Mouse (Mus musculus) gastrocnemius, adult 18-20 months (tissue): ENCODE measurements around the gene 6030468B19Rik. TPM values are rescaled to one million over a fixed set of nuclear protein-coding genes. Genes with fewer than 3 reads are reported as not detected.

ENCODE experiments used
- DNase-seq: peaks from one replicate; pipeline ENCODE4 v3.0.0; 2021; ENCODE audit warnings: low spot score
- long read RNA-seq, 2 experiments: library from polyadenylated mRNA; stranded (forward); transcript quantifications; one replicate each; pipeline ENCODE4 v2.0.0; 2021
- total RNA-seq, 2 experiments: library from RNA; stranded (reverse); gene quantifications; 2 replicates each; pipeline ENCODE4 v1.2.3; 2021

6030468B19Rik gene
- not detected for total RNA-seq
- long read RNA-seq, experiment 1, result 0 reads
- long read RNA-seq, experiment 2, result 0 reads

- DNase-seq, result no peak
Measured at GRCm38 (mm10) chr11:117797511-117798159, at the start of gene 6030468B19Rik. Gene 6030468B19Rik, plus strand, starts transcription at chr11:117797660.

GRCm38 (mm10) chr11:117748628-117749027 lies 48.8 kb upstream of the 6030468B19Rik start:
- DNase-seq, result peak; percentile 23

GRCm38 (mm10) chr11:117749414-117749813 lies 48.0 kb upstream of the 6030468B19Rik start:
- DNase-seq, result peak; percentile 40

GRCm38 (mm10) chr11:117751544-117751943 lies 45.9 kb upstream of the 6030468B19Rik start:
- DNase-seq, result no peak

- DNase-seq, result no peak
Measured at GRCm38 (mm10) chr11:117755891-117756290, 41.6 kb upstream of the 6030468B19Rik start.

- peak; percentile 64 for DNase-seq
Measured at GRCm38 (mm10) chr11:117759267-117759666, 38.2 kb upstream of the 6030468B19Rik start.

GRCm38 (mm10) chr11:117760374-117761119 lies 36.9 kb upstream of the 6030468B19Rik start:
- no peak for DNase-seq

GRCm38 (mm10) chr11:117761801-117762200 lies 35.7 kb upstream of the 6030468B19Rik start:
- no peak for DNase-seq

- no peak for DNase-seq
Measured at GRCm38 (mm10) chr11:117762246-117762645, 35.2 kb upstream of the 6030468B19Rik start.

GRCm38 (mm10) chr11:117764319-117764718 lies 33.1 kb upstream of the 6030468B19Rik start:
- no peak for DNase-seq

- no peak for DNase-seq
Measured at GRCm38 (mm10) chr11:117765361-117765760, 32.1 kb upstream of the 6030468B19Rik start.

GRCm38 (mm10) chr11:117766275-117766674 lies 31.2 kb upstream of the 6030468B19Rik start:
- DNase-seq, result no peak

GRCm38 (mm10) chr11:117768725-117769682 lies 28.5 kb upstream of the 6030468B19Rik start:
- DNase-seq, result no peak

GRCm38 (mm10) chr11:117769683-117770047 lies 27.8 kb upstream of the 6030468B19Rik start:
- DNase-seq, result no peak

- no peak for DNase-seq
Measured at GRCm38 (mm10) chr11:117770407-117770806, 27.1 kb upstream of the 6030468B19Rik start.

GRCm38 (mm10) chr11:117772352-117772751 lies 25.1 kb upstream of the 6030468B19Rik start:
- DNase-seq, result no peak

GRCm38 (mm10) chr11:117774925-117775324 lies 22.5 kb upstream of the 6030468B19Rik start:
- DNase-seq, result no peak

GRCm38 (mm10) chr11:117775540-117775939 lies 21.9 kb upstream of the 6030468B19Rik start:
- no peak for DNase-seq

GRCm38 (mm10) chr11:117776085-117776792 lies 21.2 kb upstream of the 6030468B19Rik start:
- no peak for DNase-seq

- DNase-seq, result no peak
Measured at GRCm38 (mm10) chr11:117777111-117777510, 20.3 kb upstream of the 6030468B19Rik start.

- no peak for DNase-seq
Measured at GRCm38 (mm10) chr11:117778031-117778430, 19.4 kb upstream of the 6030468B19Rik start.
